Mouse (Mus musculus) liver, adult 2 months (tissue): ENCODE measurements around the gene Tmem108. TPM values are rescaled to one million over a fixed set of nuclear protein-coding genes. Genes with fewer than 3 reads are reported as not detected.

Experiments used
- DNase-seq: peaks from one replicate; pipeline ENCODE4 v3.0.0-alpha.2; 2011; ENCODE audit warnings: low read depth, low spot score; ENCODE audit errors: extremely low read depth
- H3K27ac ChIP-seq: fragments of 200-500 bp; replicated peaks from 2 replicates; pipeline ENCODE4 v1.5.1; 2012; ENCODE audit warnings: low read depth, mild to moderate bottlenecking, control low read depth, inconsistent platforms, low read length; ENCODE audit not compliant: insufficient read depth
- H3K27me3 ChIP-seq: fragments of 200-500 bp; 2 replicates; pipeline ENCODE4 v1.6.1; 2012; ENCODE audit warnings: mild to moderate bottlenecking, moderate library complexity, low read length, inconsistent platforms; ENCODE audit not compliant: control insufficient read depth, insufficient read depth
- H3K36me3 ChIP-seq: fragments of 200-500 bp; 2 replicates; pipeline ENCODE4 v1.6.1; 2012; ENCODE audit warnings: low read length, inconsistent platforms; ENCODE audit not compliant: control insufficient read depth, insufficient read depth
- H3K4me1 ChIP-seq: fragments of 200-500 bp; 2 replicates; pipeline ENCODE4 v1.6.1; 2011; ENCODE audit warnings: low read length; ENCODE audit not compliant: control insufficient read depth, insufficient read depth
- H3K4me3 ChIP-seq: fragments of 200-500 bp; 2 replicates; pipeline ENCODE4 v1.5.1; 2011; ENCODE audit warnings: low read depth, mild to moderate bottlenecking, control low read depth, low read length, moderate library complexity; ENCODE audit not compliant: insufficient read depth
- H3K79me2 ChIP-seq: fragments of 200-500 bp; 2 replicates; pipeline ENCODE4 v1.6.1; 2012; ENCODE audit warnings: inconsistent platforms, mild to moderate bottlenecking, low read length, moderate library complexity; ENCODE audit not compliant: control insufficient read depth, insufficient read depth
- H3K9ac ChIP-seq: fragments of 200-500 bp; 2 replicates; pipeline ENCODE4 v1.6.1; 2012; ENCODE audit warnings: low read depth, mild to moderate bottlenecking, control low read depth, inconsistent platforms, low read length
- CTCF ChIP-seq: fragments of 200-500 bp; IDR thresholded peaks from 2 replicates; pipeline ENCODE4 v1.5.1; 2011; ENCODE audit warnings: low read depth, low read length, control low read depth
- POLR2A ChIP-seq: fragments of 200-500 bp; IDR thresholded peaks from 2 replicates; pipeline ENCODE4 v1.6.1; 2011; ENCODE audit warnings: low read length, control low read depth; ENCODE audit not compliant: insufficient read depth; ENCODE audit errors: extremely low read depth
- WGBS: fragments of 180-500 bp; shearing (Covaris S2); methylation state at CpG from one replicate; pipeline ENCODE4 v1.1.7; 2018; 5-methylcytosine and 5-hydroxymethylcytosine counted together
- polyA plus RNA-seq: library from polyadenylated mRNA; depleted of rRNA; stranded (reverse); fragments of >200 nt; gene quantifications from 2 replicates; pipeline ENCODE4 v1.2.3, GENCODE M21; 2012
- total RNA-seq: library from RNA; depleted of rRNA; stranded (reverse); fragments of >200 nt; gene quantifications from 2 replicates; pipeline ENCODE4 v1.2.3, GENCODE M21; 2014

The Tmem108 gene
- total and polyA plus RNA-seq, 2 experiments, result 0.09 to 0.40 TPM

DNA sequence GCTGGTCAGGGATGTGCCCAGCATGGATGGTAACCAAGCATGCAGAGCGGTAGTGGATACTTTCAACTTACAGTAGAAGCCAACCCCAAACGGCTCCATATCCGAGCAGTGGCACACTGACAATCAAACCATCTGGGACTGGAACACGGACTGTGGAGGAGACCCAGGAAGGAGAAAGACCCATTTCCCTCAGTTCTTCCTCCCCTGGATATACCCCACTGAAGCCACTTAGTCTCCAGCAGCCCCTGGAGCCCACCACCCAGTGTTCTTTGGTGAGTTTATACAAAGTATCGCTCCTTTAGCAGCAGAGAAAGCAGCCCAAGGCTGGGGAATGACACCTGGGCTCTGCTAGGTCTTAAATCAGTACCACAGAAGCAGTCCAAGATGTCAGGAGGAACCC is 184.5 kb downstream of the Tmem108 start:
- no peaks in the 10 kb centered on the region for H3K27me3 ChIP-seq
- H3K9ac ChIP-seq, result no peak overlapping the region
- no peak for TF ChIP-seq CTCF
- TF ChIP-seq POLR2A, result no peak
- H3K36me3 ChIP-seq, result no peaks in the 10 kb centered on the region
- no peak for DNase-seq
- H3K4me3 ChIP-seq, result no peak overlapping the region
- H3K4me1 ChIP-seq, result no peaks in the 10 kb centered on the region
- H3K27ac ChIP-seq, result no peak overlapping the region
- H3K79me2 ChIP-seq, result no peaks in the 10 kb centered on the region
- WGBS, result 85% methylated on average over 5 of the region's 5 CpGs

- H3K27ac ChIP-seq, result no peak overlapping the region
- H3K4me1 ChIP-seq, result no peaks in the 10 kb centered on the region
- WGBS, result 90% methylated on average over 5 of the region's 5 CpGs
- TF ChIP-seq CTCF (no peak), POLR2A (no peak)
- no peak overlapping the region for H3K9ac ChIP-seq
- no peaks in the 10 kb centered on the region for H3K79me2 ChIP-seq
- DNase-seq, result no peak
- no peaks in the 10 kb centered on the region for H3K27me3 ChIP-seq
- no peaks in the 10 kb centered on the region for H3K36me3 ChIP-seq
- no peak overlapping the region for H3K4me3 ChIP-seq
Observed at GRCm38 (mm10) chr9:103575901-103576300, 185.7 kb downstream of the Tmem108 start.

- TF ChIP-seq CTCF, result no peak
- no peak for TF ChIP-seq POLR2A
- no peak for DNase-seq
- Histone ChIP-seq H3K27me3 (no peaks in the 10 kb centered on the region), H3K4me3 (no peak overlapping the region), H3K4me1 (no peaks in the 10 kb centered on the region), H3K9ac (no peak overlapping the region), H3K36me3 (no peaks in the 10 kb centered on the region), H3K79me2 (no peaks in the 10 kb centered on the region), H3K27ac (no peak overlapping the region)
- 32% methylated on average over 5 of the region's 5 CpGs for WGBS
Observed at GRCm38 (mm10) chr9:103573994-103574750, 187.5 kb downstream of the Tmem108 start.

DNA sequence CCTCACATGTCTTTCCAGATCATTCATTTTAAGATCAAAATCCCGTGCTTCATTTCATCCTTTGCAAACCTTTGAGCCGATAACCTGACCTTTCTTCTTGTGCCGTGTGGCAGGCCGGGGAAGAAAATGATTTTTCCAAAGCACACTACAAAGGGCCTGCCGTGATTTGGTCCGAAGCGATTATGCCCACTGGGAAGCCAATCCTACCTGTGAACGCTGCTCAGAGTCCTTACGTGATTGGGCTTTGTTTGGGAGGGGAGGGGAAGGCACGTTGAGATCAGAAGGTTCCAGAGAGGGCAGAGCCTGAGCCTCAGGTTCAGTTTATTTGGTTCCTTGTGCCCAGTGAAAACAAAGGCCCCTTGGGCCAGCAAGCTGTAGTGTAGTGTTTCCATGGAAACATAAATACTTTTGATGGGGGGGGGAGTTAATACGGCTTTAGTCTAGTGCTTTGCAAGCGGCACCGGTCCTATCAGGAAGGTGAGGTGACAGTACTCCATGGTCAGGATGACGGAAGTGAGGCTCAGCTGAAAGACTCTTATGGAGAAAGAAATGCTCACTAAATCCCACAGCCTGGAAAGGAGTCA is 191.4 kb downstream of the Tmem108 start:
- no peak for DNase-seq
- TF ChIP-seq POLR2A, result no peak
- WGBS, result 82% methylated on average over 14 of the region's 14 CpGs

DNA sequence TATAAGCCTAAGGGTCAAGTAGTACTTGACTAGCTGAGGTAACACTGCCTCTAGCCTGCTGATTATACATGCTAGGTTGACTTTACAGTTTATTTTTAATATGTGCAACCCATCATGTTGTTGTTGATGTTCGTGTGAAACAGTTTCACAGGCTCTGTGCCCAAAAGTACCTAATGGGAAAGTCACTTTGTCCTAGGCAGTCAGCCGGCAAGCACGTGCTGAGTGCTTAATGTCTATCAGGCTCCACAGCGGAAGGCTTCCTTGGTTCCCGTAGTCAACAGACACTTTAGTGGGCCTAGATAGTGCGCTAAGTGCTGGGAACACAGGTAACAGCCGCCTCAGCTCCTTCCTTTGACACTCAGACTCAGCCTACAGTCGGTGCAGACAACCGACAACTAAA is 192.7 kb downstream of the Tmem108 start:
- Histone ChIP-seq H3K4me1 (no peaks in the 10 kb centered on the region), H3K27me3 (no peaks in the 10 kb centered on the region), H3K36me3 (no peaks in the 10 kb centered on the region), H3K4me3 (no peak overlapping the region), H3K79me2 (no peaks in the 10 kb centered on the region), H3K9ac (no peak overlapping the region), H3K27ac (no peak overlapping the region)
- TF ChIP-seq CTCF, result no peak
- no peak for TF ChIP-seq POLR2A
- 91% methylated on average over 9 of the region's 9 CpGs for WGBS
- no peak for DNase-seq

More for the DNA sequence above, 191.4 kb downstream of the Tmem108 start:
- H3K79me2 ChIP-seq, result no peaks in the 10 kb centered on the region
- H3K27me3 ChIP-seq, result no peaks in the 10 kb centered on the region
- H3K27ac ChIP-seq, result no peak overlapping the region
- no peak overlapping the region for H3K4me3 ChIP-seq
- H3K9ac ChIP-seq, result no peak overlapping the region
- H3K4me1 ChIP-seq, result no peaks in the 10 kb centered on the region
- H3K36me3 ChIP-seq, result no peaks in the 10 kb centered on the region

DNA sequence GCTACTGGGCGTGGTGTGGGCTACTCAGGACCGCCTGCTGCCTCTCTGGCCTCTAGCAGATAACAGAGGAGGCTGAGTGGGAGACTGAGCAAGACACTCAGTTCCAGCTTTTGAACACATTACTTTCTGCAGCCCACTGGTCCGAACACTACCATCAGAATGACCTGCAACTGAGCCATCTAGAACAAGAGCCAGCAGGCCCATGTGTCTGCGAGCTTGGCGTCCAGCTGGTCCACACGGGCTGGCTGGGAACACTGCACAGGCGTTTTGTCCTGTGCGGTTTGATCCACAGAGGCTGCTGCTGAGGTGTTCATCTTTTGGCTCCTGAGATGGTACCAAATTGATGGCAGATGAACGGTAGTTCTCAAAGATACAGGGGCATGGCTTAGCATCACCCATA is 196.5 kb downstream of the Tmem108 start:
- H3K4me3 ChIP-seq, result no peak overlapping the region
- no peaks in the 10 kb centered on the region for H3K79me2 ChIP-seq
- no peak for TF ChIP-seq POLR2A
- TF ChIP-seq CTCF, result no peak
- no peak overlapping the region for H3K27ac ChIP-seq
- no peaks in the 10 kb centered on the region for H3K4me1 ChIP-seq
- no peak for DNase-seq
- H3K27me3 ChIP-seq, result no peaks in the 10 kb centered on the region
- no peaks in the 10 kb centered on the region for H3K36me3 ChIP-seq
- WGBS, result 92% methylated on average over 9 of the region's 9 CpGs
- H3K9ac ChIP-seq, result no peak overlapping the region
